Mouse (Mus musculus): ENCODE measurements around the gene Cacna1e. TPM values are rescaled to one million over a fixed set of nuclear protein-coding genes. Genes with fewer than 3 reads are reported as not detected.
A peak's percentile ranks its signal among the peaks of the same experiment; 100 is the strongest.

The Cacna1e gene
- polyA plus RNA-seq, 1 experiment from 2014 or later, result 1.4 TPM

- ATAC-seq (replicated peaks; ENCODE audit: low FRiP score) (no peak), DNase-seq (ENCODE audit: low spot score) (no peak)
- no peak overlapping the region for H3K9ac ChIP-seq (ENCODE audit: low read length)
- H3K36me3 ChIP-seq (ENCODE audit: control insufficient read depth, insufficient read depth, low read length), result no peaks in the 10 kb centered on the region
- H3K4me3 ChIP-seq (ENCODE audit: low read depth, low read length), result no peak overlapping the region
- H3K9me3 ChIP-seq (ENCODE audit: control insufficient read depth, low read length), result no peaks in the 10 kb centered on the region
- no peaks in the 10 kb centered on the region for H3K4me1 ChIP-seq (replicated peaks; ENCODE audit: control insufficient read depth, insufficient read depth, low read length)
- no peak overlapping the region for H3K27ac ChIP-seq (ENCODE audit: low read depth, low read length)
- no peaks in the 10 kb centered on the region; the same call in 1 of the 2 replicates for H3K27me3 ChIP-seq (ENCODE audit: control insufficient read depth, insufficient read depth, low read length)
- 22% methylated on average over 3 of the region's 3 CpGs for WGBS
- H3K4me2 ChIP-seq (ENCODE audit: low read depth, low read length, severe bottlenecking), result no peak overlapping the region
Measured at GRCm38 (mm10) chr1:154678151-154678550, 206.2 kb downstream of the Cacna1e start.

GRCm38 (mm10) chr1:154677677-154678076, 206.6 kb downstream of the Cacna1e start:
- H3K4me3 ChIP-seq (ENCODE audit: low read depth, low read length), result no peak overlapping the region
- H3K9me3 ChIP-seq (ENCODE audit: control insufficient read depth, low read length), result no peaks in the 10 kb centered on the region
- H3K27me3 ChIP-seq (ENCODE audit: control insufficient read depth, insufficient read depth, low read length), result no peaks in the 10 kb centered on the region; the same call in 1 of the 2 replicates
- no peak overlapping the region for H3K27ac ChIP-seq (ENCODE audit: low read depth, low read length)
- ATAC-seq (replicated peaks; ENCODE audit: low FRiP score) (no peak), DNase-seq (ENCODE audit: low spot score) (no peak)
- WGBS, result 64% methylated on average over 2 of the region's 2 CpGs
- no peaks in the 10 kb centered on the region for H3K4me1 ChIP-seq (replicated peaks; ENCODE audit: control insufficient read depth, insufficient read depth, low read length)
- H3K9ac ChIP-seq (ENCODE audit: low read length), result no peak overlapping the region
- no peak overlapping the region for H3K4me2 ChIP-seq (ENCODE audit: low read depth, low read length, severe bottlenecking)
- H3K36me3 ChIP-seq (ENCODE audit: control insufficient read depth, insufficient read depth, low read length), result no peaks in the 10 kb centered on the region

- H3K36me3 ChIP-seq (ENCODE audit: control insufficient read depth, insufficient read depth, low read length), result no peaks in the 10 kb centered on the region
- H3K9ac ChIP-seq (ENCODE audit: low read length), result no peak overlapping the region
- H3K4me2 ChIP-seq (ENCODE audit: low read depth, low read length, severe bottlenecking), result no peak overlapping the region
- H3K27me3 ChIP-seq (ENCODE audit: control insufficient read depth, insufficient read depth, low read length), result no peaks in the 10 kb centered on the region
- H3K4me3 ChIP-seq (ENCODE audit: low read depth, low read length), result no peak overlapping the region
- ATAC-seq (replicated peaks; ENCODE audit: low FRiP score) (no peak), DNase-seq (ENCODE audit: low spot score) (no peak)
- H3K27ac ChIP-seq (ENCODE audit: low read depth, low read length), result no peak overlapping the region
- H3K4me1 ChIP-seq (replicated peaks; ENCODE audit: control insufficient read depth, insufficient read depth, low read length), result no peaks in the 10 kb centered on the region
- H3K9me3 ChIP-seq (ENCODE audit: control insufficient read depth, low read length), result no peaks in the 10 kb centered on the region
Measured at GRCm38 (mm10) chr1:154663721-154664120, 220.6 kb downstream of the Cacna1e start.

GRCm38 (mm10) chr1:154661977-154662376, 222.3 kb downstream of the Cacna1e start:
- H3K36me3 ChIP-seq (ENCODE audit: control insufficient read depth, insufficient read depth, low read length), result no peaks in the 10 kb centered on the region
- no peaks in the 10 kb centered on the region for H3K27me3 ChIP-seq (ENCODE audit: control insufficient read depth, insufficient read depth, low read length)
- no peak overlapping the region for H3K27ac ChIP-seq (ENCODE audit: low read depth, low read length)
- no peaks in the 10 kb centered on the region for H3K9me3 ChIP-seq (ENCODE audit: control insufficient read depth, low read length)
- DNase-seq (ENCODE audit: low spot score) (no peak), ATAC-seq (replicated peaks; ENCODE audit: low FRiP score) (no peak)
- no peak overlapping the region for H3K4me3 ChIP-seq (ENCODE audit: low read depth, low read length)
- no peaks in the 10 kb centered on the region for H3K4me1 ChIP-seq (replicated peaks; ENCODE audit: control insufficient read depth, insufficient read depth, low read length)
- no peak overlapping the region for H3K4me2 ChIP-seq (ENCODE audit: low read depth, low read length, severe bottlenecking)
- no peak overlapping the region for H3K9ac ChIP-seq (ENCODE audit: low read length)
- 84% methylated on average over 5 of the region's 5 CpGs for WGBS

- Histone ChIP-seq H3K4me3 (ENCODE audit: low read depth, low read length) (no peak overlapping the region), H3K4me1 (replicated peaks; ENCODE audit: control insufficient read depth, insufficient read depth, low read length) (no peaks in the 10 kb centered on the region), H3K27ac (ENCODE audit: low read depth, low read length) (no peak overlapping the region), H3K9ac (ENCODE audit: low read length) (no peak overlapping the region), H3K9me3 (ENCODE audit: control insufficient read depth, low read length) (no peaks in the 10 kb centered on the region), H3K4me2 (ENCODE audit: low read depth, low read length, severe bottlenecking) (no peak overlapping the region), H3K27me3 (ENCODE audit: control insufficient read depth, insufficient read depth, low read length) (no peaks in the 10 kb centered on the region), H3K36me3 (ENCODE audit: control insufficient read depth, insufficient read depth, low read length) (no peaks in the 10 kb centered on the region)
- peak; percentile 83 for ATAC-seq (replicated peaks; ENCODE audit: low FRiP score)
- 43% methylated on average over 7 of the region's 7 CpGs for WGBS
- peak; percentile 66 for DNase-seq (ENCODE audit: low spot score)
Measured at GRCm38 (mm10) chr1:154661221-154661864, 223.0 kb downstream of the Cacna1e start.

- Histone ChIP-seq H3K9me3 (ENCODE audit: control insufficient read depth, low read length) (no peaks in the 10 kb centered on the region), H3K27me3 (ENCODE audit: control insufficient read depth, insufficient read depth, low read length) (no peaks in the 10 kb centered on the region), H3K4me3 (ENCODE audit: low read depth, low read length) (no peak overlapping the region), H3K4me1 (replicated peaks; ENCODE audit: control insufficient read depth, insufficient read depth, low read length) (no peaks in the 10 kb centered on the region), H3K9ac (ENCODE audit: low read length) (no peak overlapping the region), H3K27ac (ENCODE audit: low read depth, low read length) (no peak overlapping the region), H3K36me3 (ENCODE audit: control insufficient read depth, insufficient read depth, low read length) (no peaks in the 10 kb centered on the region), H3K4me2 (ENCODE audit: low read depth, low read length, severe bottlenecking) (no peak overlapping the region)
- 71% methylated on average over 5 of the region's 5 CpGs for WGBS
- no peak for ATAC-seq (replicated peaks; ENCODE audit: low FRiP score)
- DNase-seq (ENCODE audit: low spot score), result no peak
Measured at GRCm38 (mm10) chr1:154657366-154657765, 226.9 kb downstream of the Cacna1e start.

GRCm38 (mm10) chr1:154653951-154654350, 230.3 kb downstream of the Cacna1e start:
- no peaks in the 10 kb centered on the region for H3K9me3 ChIP-seq (ENCODE audit: control insufficient read depth, low read length)
- H3K27ac ChIP-seq (ENCODE audit: low read depth, low read length), result no peak overlapping the region
- WGBS, result 84% methylated on average over 2 of the region's 2 CpGs
- no peaks in the 10 kb centered on the region for H3K4me1 ChIP-seq (replicated peaks; ENCODE audit: control insufficient read depth, insufficient read depth, low read length)
- no peak overlapping the region for H3K4me2 ChIP-seq (ENCODE audit: low read depth, low read length, severe bottlenecking)
- DNase-seq (ENCODE audit: low spot score) (no peak), ATAC-seq (replicated peaks; ENCODE audit: low FRiP score) (no peak)
- H3K27me3 ChIP-seq (ENCODE audit: control insufficient read depth, insufficient read depth, low read length), result no peaks in the 10 kb centered on the region
- no peak overlapping the region for H3K4me3 ChIP-seq (ENCODE audit: low read depth, low read length)
- no peak overlapping the region for H3K9ac ChIP-seq (ENCODE audit: low read length)
- no peaks in the 10 kb centered on the region for H3K36me3 ChIP-seq (ENCODE audit: control insufficient read depth, insufficient read depth, low read length)

- no peaks in the 10 kb centered on the region for H3K4me1 ChIP-seq (replicated peaks; ENCODE audit: control insufficient read depth, insufficient read depth, low read length)
- H3K36me3 ChIP-seq (ENCODE audit: control insufficient read depth, insufficient read depth, low read length), result no peaks in the 10 kb centered on the region
- WGBS, result 91% methylated on average over 6 of the region's 6 CpGs
- no peak overlapping the region for H3K4me2 ChIP-seq (ENCODE audit: low read depth, low read length, severe bottlenecking)
- no peak overlapping the region for H3K9ac ChIP-seq (ENCODE audit: low read length)
- H3K27ac ChIP-seq (ENCODE audit: low read depth, low read length), result no peak overlapping the region
- ATAC-seq (replicated peaks; ENCODE audit: low FRiP score) (no peak), DNase-seq (ENCODE audit: low spot score) (no peak)
- no peaks in the 10 kb centered on the region for H3K9me3 ChIP-seq (ENCODE audit: control insufficient read depth, low read length)
- H3K4me3 ChIP-seq (ENCODE audit: low read depth, low read length), result no peak overlapping the region
- H3K27me3 ChIP-seq (ENCODE audit: control insufficient read depth, insufficient read depth, low read length), result no peaks in the 10 kb centered on the region
Measured at GRCm38 (mm10) chr1:154646156-154646950, 237.9 kb downstream of the Cacna1e start.

GRCm38 (mm10) chr1:154637821-154638220, 246.5 kb downstream of the Cacna1e start:
- H3K4me1 ChIP-seq (replicated peaks; ENCODE audit: control insufficient read depth, insufficient read depth, low read length), result no peaks in the 10 kb centered on the region
- WGBS, result 84% methylated on average over 4 of the region's 4 CpGs
- H3K9me3 ChIP-seq (ENCODE audit: control insufficient read depth, low read length), result no peaks in the 10 kb centered on the region
- DNase-seq (ENCODE audit: low spot score) (no peak), ATAC-seq (replicated peaks; ENCODE audit: low FRiP score) (no peak)
- H3K27ac ChIP-seq (ENCODE audit: low read depth, low read length), result no peak overlapping the region
- no peaks in the 10 kb centered on the region for H3K36me3 ChIP-seq (ENCODE audit: control insufficient read depth, insufficient read depth, low read length)
- H3K4me2 ChIP-seq (ENCODE audit: low read depth, low read length, severe bottlenecking), result no peak overlapping the region
- H3K27me3 ChIP-seq (ENCODE audit: control insufficient read depth, insufficient read depth, low read length), result no peaks in the 10 kb centered on the region
- H3K9ac ChIP-seq (ENCODE audit: low read length), result no peak overlapping the region
- no peak overlapping the region for H3K4me3 ChIP-seq (ENCODE audit: low read depth, low read length)

Measured in forebrain, embryonic 11.5 days (tissue).